Mouse (Mus musculus) E14TG2a.4 (cell line): ENCODE data around the gene Galnt10.

ENCODE experiments used
- CTCF ChIP-seq: conservative IDR thresholded peaks from 2 replicates; pipeline ENCODE4 v1.5.1; 2014; ENCODE audit warnings: low read length
- NANOG ChIP-seq: IDR thresholded peaks from 2 replicates; pipeline ENCODE4 v1.6.1; 2014; ENCODE audit warnings: borderline replicate concordance, low read length, mixed read lengths
- POU5F1 ChIP-seq: IDR thresholded peaks from 2 replicates; pipeline ENCODE4 v1.6.1; 2014; ENCODE audit warnings: low read length, borderline replicate concordance

GRCm38 (mm10) chr11:57776546-57776945 is 131.3 kb downstream of the Galnt10 start:
- TF ChIP-seq CTCF (no peak), POU5F1 (no peak), NANOG (no peak)
